Mouse (Mus musculus): Measurements from ENCODE around the gene M6pr.
A peak's percentile ranks its signal among the peaks of the same experiment; 100 is the strongest.

The M6pr gene

DNA sequence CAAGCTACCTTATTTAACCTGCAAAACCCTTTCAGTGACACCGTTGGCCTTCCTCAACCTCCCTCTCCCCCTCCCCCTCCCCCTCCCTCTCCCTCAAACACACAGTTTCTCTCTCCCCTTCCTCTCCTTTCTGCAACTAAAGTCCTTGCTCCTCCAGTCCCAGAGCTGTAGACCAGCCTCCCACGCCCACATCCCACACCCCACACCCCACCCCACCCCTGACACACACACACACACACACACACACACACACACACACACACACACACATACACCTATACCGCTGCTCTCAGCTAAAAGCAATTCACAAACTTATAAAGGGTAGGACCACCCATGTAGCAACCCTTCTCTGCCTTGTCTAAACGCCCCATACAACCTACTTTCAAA is 10.3 kb upstream of the M6pr start:
- no peak for DNase-seq (ENCODE audit: low spot score)

DNA sequence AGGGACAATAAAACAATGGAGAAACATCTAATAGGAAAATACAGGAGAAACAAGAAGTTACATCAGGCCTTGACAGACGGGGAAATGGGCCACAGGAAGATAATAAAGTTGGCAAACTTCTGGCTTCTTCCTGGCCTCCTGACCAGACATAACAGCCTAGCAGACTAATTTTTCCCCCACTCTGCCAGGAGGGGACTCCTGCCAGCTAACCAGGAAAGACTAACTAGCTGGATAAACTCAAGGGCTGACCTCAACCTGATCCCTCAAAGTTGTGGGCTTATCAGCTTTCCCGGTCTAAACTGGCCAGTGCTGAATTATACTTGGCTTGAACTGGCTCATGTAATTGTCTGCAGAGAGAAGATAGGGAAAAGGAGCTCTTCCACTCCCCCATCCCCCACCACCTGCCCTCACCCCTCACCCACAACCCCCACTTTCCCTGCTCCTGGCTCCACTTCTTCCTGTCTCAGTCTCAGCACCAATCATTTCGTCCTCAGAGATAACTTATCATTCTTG is 8.8 kb upstream of the M6pr start:
- DNase-seq (ENCODE audit: low spot score) = no peak

DNA sequence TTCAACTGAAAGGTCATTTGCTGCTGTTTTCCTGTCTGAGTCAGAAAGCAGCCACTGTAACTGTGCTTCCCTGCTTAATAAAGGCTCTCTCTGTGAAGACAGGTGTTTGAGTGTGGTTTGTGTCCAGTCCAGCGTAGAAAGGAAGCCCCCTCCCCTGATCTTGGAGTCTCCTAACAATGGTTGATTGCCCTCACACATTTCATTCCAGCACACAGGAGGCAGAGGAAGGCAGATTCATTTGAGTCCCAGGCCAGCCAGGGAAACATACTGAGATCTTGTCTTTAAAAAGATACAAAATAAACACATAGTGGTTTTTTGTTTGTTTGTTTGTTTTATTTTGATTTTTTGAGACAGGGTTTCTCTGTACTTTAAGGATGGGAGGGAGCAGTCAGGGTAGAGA is 6.4 kb upstream of the M6pr start:
- no peak for DNase-seq (ENCODE audit: low spot score)

DNA sequence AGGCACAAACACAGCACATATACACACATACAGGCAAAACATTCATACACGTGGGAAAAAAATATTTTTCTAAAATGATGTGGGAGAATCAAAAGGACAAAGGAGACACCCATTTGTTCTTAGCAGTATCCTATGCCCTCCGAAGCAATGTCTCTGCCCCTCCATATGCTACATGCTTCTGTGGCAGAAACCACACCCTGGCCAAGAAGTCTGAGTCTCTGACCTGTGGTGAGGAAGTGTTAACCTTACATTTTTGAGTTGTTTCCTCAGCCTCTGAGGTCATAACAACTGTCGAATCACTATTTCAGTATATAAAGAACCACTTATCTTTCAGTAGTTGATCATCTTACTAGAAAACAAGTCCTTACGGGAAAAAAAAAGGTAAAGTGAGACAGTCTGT is 5.9 kb upstream of the M6pr start:
- no peak for DNase-seq (ENCODE audit: low spot score)

DNA sequence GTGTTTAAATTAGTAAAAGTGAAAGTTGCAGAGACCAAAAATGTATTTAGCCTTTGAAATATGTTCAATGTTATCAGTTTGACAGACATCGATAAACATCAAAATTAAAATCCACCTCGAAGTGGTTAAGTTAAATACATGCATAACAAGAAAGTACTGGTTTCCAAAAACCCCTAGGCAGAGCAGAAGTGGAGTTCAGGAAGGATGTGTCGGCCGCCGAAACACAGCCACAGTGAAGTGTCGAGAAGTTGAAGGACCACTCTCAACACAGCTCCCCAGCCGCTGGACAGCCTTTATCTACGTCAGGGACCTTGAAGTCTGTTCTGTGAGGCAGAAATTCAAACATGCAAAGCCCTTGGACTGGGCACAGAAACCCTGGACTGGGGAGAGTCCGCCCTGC is 5.0 kb upstream of the M6pr start:
- no peak for DNase-seq (ENCODE audit: low spot score)

DNA sequence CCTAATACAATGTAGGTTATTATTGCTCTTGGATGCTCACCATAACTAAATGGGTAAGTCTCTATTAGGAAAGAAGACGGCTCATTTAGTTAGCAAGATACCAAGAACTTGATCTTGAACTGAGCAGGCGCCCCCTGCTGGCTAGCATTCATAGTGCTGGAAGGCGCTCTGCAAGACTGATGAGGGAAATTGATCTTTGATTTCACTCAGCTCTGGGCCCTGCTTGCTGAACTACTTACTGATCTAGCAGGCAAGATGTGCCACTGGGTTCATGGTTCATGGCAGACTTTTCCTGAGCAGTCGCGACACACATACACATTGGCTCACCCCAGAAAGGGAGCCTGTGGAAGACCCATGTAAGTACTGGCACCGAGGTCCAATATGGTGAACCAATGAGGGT is 4.2 kb upstream of the M6pr start:
- DNase-seq (ENCODE audit: low spot score) = peak; percentile 75

DNA sequence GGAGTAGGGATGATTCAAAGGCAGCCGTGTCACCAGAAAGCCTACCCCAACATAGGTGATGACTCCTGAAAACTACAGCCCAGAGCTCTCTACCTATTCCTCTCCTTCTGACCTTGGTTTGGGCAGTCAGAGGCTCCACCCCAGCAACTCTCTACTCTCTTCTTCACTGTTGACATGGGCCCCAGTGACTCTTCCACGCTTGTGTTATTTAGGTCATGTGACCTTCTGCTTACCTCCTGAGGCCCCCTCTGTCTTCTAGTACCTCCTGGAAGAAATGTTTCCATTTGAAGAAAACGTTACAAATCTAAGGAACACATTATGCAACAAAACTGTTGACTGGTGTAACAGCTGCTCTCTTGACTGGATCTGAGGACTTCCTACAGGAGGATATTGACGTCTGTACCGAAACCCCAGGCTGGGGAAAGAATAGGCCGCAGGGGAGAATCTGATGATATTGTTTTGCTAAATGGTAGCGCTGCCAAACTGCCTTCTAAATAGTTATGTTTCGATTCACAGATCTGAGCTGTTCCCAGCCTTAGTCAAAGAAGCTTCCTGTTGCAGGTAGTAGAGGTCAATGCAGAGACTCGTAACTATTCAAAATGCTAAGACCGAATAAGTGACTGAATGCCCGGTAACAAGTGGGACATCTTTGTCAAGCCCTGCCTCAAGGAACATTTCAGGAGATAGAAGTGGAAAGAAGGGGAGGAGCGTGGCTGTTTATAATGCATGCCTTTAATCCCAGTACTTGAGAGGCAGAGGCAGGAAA is 3.5 kb upstream of the M6pr start:
- no peak for DNase-seq (ENCODE audit: low spot score)

DNA sequence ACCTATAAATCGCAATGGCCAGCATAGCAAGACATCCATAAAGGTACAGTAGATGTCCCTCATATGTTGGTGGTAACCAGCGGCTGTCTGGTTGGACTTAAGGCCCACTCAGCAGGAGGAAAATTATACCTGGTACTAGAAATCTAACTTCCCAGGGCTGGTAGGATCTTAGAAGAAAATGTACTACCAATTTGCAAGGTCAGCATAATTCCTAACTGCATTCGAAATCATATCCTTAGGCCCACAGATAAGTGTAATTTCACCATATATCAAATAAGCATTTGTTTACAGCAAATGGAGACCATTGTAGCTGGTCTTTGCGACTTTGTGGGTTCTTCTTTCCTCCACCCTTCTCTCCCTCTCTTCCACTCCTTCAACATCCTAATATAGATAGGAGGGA is 1.8 kb upstream of the M6pr start:
- no peak for DNase-seq (ENCODE audit: low spot score)

DNA sequence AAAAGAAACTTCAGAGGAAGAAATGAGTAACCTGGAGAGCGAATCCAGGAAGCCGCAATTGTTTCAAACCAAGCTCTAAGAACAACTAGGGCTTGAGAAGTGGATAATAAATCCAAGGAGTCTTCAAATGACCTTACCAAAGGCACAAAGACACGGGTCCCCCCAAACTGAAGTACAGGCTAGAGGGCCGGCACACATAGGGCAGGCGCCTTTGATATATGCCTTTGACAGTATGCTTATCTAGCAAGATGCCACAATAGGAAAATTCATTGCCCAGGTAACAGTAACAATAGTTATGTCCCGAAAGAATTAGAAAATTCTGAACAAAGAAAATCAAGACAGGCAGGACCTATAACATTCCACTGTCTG is 400 bp upstream of the M6pr start:
- no peak for DNase-seq (ENCODE audit: low spot score)

DNA sequence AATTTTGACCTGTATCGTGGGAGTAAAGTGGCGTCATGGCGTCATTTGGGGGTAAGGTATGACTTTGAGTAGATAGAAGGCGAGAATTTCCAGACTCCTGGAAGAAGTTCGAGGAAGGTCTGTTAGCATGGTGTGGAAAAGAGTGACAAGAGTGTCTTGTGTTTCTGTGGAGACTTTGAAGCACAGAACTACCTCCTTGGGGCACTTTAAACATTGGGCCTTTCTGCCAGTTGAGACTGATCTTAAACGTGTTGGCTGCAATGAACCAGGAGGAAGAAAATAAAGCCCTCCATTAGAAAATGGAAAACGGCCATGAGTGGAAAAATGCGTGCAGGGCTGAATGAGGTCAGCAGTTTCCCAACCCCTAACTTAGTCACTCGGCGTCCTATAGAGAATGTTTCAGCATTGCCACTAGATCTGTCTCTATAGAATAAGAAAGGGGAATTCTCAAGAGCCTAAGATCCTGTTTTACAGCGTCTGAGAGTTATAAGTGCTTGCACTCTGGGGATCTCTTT is 983 bp downstream of the M6pr start:
- DNase-seq (ENCODE audit: low spot score) = peak; percentile 35

DNA sequence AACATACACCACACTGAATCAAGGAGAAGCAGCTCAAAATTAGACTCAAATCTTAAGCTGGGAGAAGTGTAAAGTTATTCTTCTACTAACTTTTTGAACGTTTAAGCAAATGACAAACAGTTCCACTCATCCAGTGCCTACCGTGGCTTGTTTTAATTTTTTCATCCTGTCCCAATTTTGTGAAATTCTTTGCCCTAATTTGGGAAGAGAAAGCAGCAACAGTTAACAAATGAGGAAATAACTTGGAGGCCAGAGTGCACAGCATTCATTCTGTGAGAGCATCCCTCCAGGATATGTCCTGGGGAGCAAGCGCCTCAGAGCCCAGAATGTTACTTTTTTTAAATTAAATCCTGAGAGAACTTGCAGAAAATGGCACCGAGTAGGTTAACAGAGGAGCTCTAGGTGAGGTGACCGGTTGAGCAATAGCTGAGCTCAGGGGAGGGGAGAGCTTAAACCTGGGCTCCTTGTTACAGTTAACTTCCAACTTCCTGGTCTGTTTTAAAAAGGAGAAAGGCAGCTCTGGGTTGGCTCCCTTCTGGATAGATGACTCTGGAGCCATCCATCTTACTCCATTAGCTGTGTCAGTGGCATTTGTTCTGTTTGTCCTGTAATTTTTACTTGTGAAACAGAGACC is 1.8 kb downstream of the M6pr start:
- no peak for DNase-seq (ENCODE audit: low spot score)

DNA sequence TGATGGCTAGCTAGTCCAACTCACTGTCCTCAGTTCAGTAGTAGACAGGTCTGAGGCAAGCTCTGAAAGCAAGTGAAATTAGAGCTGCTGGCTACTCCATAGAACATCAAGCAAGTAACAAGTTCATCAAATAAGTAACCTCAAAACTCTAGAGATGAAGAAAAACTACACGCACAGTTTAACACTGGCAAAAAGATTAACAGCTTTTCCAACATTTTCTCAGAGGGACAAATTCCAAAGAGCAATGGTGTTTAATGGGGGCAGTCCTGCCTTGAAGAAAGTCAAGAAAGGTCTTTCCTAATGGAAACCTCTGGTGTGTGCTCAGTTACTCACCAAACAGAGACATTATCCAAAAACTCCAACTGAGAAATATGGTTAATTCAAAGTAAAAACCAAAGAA is 10.2 kb downstream of the M6pr start:
- DNase-seq (ENCODE audit: low spot score) = no peak

DNA sequence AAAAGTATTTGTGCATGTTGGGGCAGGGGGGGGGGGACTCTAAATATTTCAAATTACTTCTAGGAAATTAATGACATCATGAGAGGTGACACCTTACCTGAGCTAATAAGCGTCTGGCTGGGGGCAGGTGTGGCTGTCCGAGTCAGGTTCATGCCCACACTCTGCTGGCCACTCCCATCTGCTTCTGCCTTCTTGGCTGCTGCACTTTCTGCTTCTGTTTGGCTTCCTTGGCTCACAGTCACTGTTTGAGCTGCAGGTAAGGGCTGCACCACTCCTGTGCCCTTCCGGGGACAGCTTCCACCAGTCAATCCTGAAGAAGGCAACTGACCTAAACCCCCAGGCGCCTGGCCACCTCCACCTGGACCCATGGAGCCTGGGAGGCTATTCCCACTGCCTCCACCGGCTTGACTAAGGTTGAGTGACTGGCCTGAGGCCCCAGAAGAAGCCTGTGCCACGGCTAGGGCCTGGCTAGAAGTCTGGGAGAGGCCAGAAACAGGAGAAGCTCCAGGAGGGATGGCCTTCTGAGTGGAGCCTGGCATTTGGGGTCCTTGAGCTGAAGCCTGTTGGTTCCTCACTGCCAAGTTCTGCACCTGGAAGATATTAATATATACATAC is 16.9 kb downstream of the M6pr start:
- DNase-seq (ENCODE audit: low spot score) = no peak

DNA sequence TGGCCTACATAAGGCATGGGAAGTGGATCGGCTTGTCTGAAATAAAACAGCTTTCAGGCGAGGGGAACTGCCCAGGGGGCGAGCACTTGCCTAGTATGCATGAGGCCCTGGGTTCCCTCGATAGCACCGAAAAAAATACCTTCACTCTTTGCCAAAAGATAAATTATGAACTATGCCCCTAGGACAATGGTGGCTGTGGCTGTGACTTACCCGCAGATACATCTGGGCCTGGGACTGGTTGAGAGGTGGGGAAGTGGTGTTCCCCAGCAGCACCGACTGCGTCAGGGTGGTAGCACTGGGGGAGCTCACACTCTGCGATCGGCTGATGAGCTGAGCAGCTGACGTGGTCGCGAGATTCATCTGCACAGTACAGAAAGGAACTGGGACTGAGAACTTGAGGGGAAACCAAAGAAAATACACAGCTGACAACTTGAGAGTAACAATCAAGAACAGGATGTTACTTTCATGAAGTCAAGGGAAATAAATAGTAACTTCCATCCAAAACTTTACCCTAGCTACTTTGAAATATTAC is 24.6 kb downstream of the M6pr start:
- no peak for DNase-seq (ENCODE audit: low spot score)

DNA sequence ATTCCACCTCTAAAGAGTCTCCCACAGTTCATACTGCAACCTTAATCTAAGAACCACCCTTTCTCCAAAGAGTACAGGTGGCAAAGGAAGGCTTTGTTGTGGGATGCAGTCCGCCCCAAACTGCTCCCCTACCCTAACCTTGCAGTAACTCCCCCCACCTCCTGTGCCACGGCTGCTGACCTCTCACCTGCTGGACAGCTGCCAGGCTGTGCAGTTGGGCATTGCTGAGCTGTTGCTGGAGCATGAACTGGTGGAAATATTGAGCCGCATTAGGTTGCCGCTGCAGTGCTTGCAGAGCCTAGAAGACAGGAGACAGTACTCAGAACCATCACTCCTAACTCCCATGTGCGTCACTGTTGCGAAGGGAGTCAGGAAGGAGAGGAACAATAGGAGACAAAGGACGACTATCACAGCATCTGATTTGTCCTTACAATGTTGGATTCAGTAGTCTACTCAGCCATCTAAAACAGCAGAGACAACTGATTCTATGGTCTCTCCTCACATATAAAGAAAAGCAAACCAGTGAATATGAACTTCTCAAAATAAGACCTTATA is 26.3 kb downstream of the M6pr start:
- DNase-seq (ENCODE audit: low spot score) = no peak

DNA sequence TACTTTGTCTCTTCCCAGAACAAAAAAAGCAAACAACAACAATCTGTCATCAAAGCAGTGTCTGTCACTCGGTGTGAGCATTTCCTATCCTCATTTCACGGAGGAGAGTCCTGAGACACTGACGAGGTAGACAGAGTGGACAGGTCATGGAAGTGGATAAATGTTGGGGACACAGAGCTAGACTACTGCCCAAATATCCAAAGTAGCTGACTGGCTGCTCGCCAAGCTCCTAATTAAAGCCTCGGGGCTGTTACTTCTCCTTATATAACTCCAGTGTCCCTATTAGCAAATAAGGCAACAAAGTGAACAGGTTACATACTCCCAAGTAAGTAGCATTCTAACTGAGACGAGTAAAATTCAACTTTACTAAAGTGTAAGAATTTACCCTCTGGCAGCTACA is 29.0 kb downstream of the M6pr start:
- no peak for DNase-seq (ENCODE audit: low spot score)

DNA sequence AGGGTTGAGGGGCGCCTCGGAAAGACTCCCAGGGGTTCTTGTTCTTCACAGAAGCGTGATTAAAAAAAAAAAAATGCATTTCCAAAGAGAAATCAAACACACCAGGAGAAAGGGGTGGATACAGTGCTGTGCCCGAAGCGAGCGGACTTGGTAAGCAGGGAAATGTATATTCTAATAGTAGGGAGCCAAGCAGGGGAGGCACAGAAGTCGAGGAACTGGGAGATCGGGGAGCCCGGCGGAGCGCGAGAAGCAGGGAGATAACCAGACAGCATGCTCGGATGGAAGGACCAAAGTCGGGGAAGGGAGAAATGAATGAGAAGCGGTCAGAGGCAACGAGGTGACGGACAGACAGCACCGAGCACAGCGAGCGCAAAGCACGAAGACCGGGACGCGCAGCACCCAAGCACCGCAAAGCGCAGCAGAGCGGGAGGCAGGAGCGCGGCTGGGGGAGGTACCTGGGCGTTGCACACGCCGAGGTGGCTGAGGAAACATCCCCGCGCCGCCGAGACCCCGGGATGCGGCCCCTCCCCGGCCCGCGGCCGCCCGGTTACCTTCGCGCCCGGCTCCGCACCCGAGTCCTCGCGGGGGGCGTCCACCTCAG is 30.6 kb downstream of the M6pr start:
- DNase-seq (ENCODE audit: low spot score) = peak; percentile 29

DNA sequence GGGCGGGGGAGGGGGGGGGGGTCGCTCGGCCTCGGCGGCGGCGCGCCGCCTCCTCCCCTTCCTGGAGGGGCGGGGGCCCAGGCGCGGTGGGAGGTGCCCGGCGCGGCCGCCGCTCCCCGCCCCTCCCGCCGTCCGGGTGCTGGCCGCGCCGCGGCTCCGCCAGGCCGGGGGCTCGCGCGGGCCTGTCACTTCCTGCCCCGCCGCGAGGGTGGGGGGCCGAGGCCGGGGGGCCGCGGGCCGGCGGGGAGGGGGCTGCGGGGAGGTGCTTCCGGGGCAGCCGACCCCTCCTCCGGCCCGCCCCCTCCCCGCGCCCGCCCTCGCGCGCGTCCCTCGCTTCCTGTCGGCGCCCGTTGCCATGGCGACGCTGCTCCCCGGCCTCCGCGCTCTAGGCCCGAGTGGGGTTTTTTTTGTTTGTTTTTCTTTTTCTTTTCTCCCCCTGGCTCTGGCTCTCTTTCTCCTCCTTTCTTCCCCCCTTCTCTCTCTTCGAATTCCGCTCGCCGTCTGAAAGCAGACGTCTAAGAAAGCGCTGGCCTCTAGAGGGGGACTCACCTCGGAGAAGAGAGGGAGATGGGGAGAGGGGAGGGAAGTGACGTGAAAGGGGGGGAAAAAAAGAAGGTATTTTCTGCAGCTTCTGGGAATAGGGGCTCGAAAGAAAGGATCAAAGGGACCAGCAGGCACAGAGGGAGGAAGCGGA is 31.3 kb downstream of the M6pr start:
- peak; percentile 54 for DNase-seq (ENCODE audit: low spot score)

DNA sequence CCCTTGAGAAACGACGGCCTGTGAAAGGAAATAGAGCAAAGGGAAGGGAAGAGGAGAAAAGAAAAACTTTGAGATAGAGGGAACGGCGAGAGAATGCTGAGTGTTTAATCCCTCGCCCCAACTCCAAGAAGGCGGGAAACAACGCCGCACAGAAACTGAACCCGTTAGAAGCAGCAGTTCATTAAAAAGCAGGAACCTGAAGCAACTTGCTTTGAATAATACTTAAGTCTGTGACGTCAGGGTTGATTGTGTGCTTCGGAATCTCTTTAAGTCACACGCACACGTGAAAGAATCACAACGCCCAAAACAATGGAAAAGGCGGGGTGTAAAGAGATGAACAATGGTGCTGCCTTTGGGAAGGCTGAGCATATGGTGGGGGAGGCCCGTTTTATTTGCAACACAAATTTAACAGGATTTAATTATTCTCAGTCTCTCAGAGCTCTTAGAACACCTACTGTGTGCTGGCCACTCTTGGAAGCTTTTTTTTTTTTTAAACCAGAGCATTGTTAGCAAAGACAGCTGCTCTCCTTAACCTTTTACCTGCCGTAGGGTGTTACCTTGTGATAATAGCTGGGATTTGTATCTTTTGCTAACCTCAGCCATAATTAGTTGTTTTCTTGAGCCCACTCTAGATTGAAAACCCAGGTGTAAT is 32.0 kb downstream of the M6pr start, which contains the start of gene Phc1:
Phc1 (minus strand) TSS at position 213 of the 652 bp plus-strand sequence.
- DNase-seq (ENCODE audit: low spot score) = peak; percentile 26

DNA sequence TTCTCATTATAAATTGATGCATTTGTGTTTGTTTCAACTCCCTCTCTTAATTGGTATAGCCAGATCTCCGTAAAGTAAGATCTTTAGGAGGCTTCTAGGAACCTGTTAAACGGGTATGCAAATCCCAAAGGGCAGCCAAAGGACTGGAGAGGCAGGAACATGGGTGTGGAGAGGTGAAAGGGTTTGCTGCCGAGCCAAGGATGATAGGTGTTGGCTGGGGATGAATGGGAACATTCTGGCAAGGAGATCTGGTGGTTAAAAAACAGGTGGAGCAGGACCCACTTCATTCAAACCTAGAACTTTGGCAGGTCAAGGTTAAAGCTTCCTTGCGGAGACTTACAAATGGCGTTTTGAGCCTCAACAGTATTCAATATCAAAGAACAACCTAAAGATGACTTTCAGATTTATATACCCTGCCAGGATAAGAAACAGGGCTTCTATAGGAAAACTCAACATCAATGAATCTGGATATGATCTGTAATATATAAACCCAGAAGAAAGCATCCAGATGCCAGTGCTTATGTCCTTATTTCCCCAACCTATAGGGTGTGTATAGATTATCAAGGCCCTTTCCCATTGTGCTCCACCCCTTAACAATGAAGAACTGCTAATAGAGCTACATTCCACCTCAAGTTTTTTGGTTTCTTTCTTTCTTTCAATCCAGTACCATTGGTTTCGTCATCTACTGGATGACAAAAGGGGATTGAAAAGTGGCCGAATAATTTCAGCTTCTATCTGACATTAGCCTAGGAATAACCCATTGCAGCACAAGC is 32.7 kb downstream of the M6pr start:
- DNase-seq (ENCODE audit: low spot score) = no peak
